Mouse (Mus musculus): ENCODE results near the gene Tfpt. TPM values are rescaled to one million over a fixed set of nuclear protein-coding genes. Genes with fewer than 3 reads are reported as not detected.
"Not testable (repeated sequence)": the region's sequence is repeated elsewhere in the genome, so short reads cannot be mapped to it uniquely, and the experiment has no call there.

Tfpt gene
- polyA plus RNA-seq, 1 experiment from 2014 or later = 18.2 TPM

DNA sequence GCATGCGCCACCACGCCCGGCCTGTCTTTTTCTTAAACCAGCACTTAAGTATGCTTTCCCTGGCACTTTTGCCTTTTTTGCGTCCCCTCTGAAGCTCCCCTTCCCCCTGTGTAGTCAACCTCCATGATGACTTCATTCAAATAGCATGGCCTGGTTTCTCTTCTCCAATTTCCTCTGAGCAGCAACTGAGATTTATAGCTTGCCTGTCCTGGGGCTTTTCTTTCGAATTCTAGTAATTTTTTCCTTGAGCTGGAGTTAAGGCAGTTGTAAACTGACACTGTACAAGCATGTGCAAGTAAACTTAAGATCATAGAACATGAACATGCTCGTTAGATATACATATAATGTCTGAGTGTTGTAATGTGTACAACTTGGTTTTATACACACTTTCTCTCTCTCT is 22.3 kb downstream of the Tfpt start:
- ATAC-seq (ENCODE audit: insufficient number of reproducible peaks, insufficient read depth, low FRiP score, low read depth) = no peak
- H3K27me3 ChIP-seq (ENCODE audit: control insufficient read depth, insufficient read depth, low read length) = no peaks in the 10 kb centered on the region
- H3K4me2 ChIP-seq (ENCODE audit: low read length) = no peak overlapping the region
- H3K9me3 ChIP-seq (ENCODE audit: control insufficient read depth, low read length) = no peaks in the 10 kb centered on the region
- no peak overlapping the region for H3K9ac ChIP-seq (ENCODE audit: low read length)
- H3K4me3 ChIP-seq (ENCODE audit: control insufficient read depth in 1 of 2, insufficient read depth in 1 of 2, low read depth in 1 of 2, low read length in 2 of 2) = no peak overlapping the region
- H3K27ac ChIP-seq (replicated peaks in 1 of 2; ENCODE audit: control insufficient read depth in 1 of 2, insufficient read depth in 1 of 2, low read depth in 2 of 2, low read length in 2 of 2) = no peak overlapping the region
- WGBS = 79% methylated on average over 6 of the region's 6 CpGs
- no peaks in the 10 kb centered on the region for H3K36me3 ChIP-seq (ENCODE audit: control insufficient read depth, insufficient read depth, low read length)
- peaks cover 0 to 4% of the 10 kb centered on the region in 2 experiments; a peak in 1 of 4 replicates for H3K4me1 ChIP-seq (ENCODE audit: control insufficient read depth in 2 of 2, insufficient read depth in 2 of 2, low read length in 2 of 2)

DNA sequence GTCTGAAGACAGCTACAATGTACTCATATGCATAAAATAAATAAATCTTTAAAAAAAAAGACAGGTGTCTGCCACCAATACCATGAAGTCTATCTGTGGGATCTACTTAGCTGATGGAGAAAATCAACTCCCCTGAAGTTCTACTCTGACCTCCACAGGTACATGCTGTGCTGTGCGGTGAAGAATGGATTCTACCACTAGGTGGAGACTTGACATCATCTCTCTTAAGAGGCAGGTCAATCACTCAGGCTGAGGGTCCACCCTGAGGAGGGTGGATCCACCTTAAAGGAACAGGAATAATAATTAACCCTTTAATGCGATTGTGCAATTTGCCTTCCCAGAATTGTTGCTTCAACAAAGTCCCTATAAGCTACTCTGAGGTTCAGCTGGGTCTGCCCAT is 22.9 kb downstream of the Tfpt start:
- H3K4me1 ChIP-seq (ENCODE audit: control insufficient read depth in 2 of 2, insufficient read depth in 2 of 2, low read length in 2 of 2) = peaks cover 0 to 4% of the 10 kb centered on the region in 2 experiments; a peak in 1 of 4 replicates
- H3K27me3 ChIP-seq (ENCODE audit: control insufficient read depth, insufficient read depth, low read length) = no peaks in the 10 kb centered on the region
- no peak overlapping the region for H3K4me2 ChIP-seq (ENCODE audit: low read length)
- 21% methylated on average over 2 of the region's 2 CpGs for WGBS
- no peaks in the 10 kb centered on the region for H3K36me3 ChIP-seq (ENCODE audit: control insufficient read depth, insufficient read depth, low read length)
- H3K9ac ChIP-seq (ENCODE audit: low read length) = no peak overlapping the region
- H3K27ac ChIP-seq (replicated peaks in 1 of 2; ENCODE audit: control insufficient read depth in 1 of 2, insufficient read depth in 1 of 2, low read depth in 2 of 2, low read length in 2 of 2) = no peak overlapping the region
- H3K9me3 ChIP-seq (ENCODE audit: control insufficient read depth, low read length) = no peaks in the 10 kb centered on the region
- ATAC-seq (ENCODE audit: insufficient number of reproducible peaks, insufficient read depth, low FRiP score, low read depth) = no peak
- no peak overlapping the region for H3K4me3 ChIP-seq (ENCODE audit: control insufficient read depth in 1 of 2, insufficient read depth in 1 of 2, low read depth in 1 of 2, low read length in 2 of 2)

DNA sequence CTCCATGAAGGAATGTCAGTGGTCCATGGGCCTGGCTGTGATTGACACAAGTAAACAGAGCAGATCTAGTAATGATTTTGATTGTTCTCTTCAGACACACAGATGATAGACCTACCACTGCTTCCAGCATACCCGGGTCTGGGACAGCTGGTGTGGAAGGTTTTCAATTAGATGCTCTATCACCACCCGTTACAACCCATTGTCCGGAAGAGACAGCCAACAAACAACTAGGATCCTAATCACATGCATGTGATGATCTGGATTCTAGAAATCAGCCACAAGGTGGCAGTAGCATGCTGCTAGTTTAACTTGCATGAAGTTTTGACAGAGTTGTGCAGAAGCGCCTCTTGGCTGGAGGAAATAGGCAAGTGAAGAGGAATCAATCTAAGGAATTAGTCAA is 28.6 kb downstream of the Tfpt start:
- Histone ChIP-seq H3K4me3 (ENCODE audit: control insufficient read depth in 1 of 2, insufficient read depth in 1 of 2, low read depth in 1 of 2, low read length in 2 of 2) (no peak overlapping the region), H3K36me3 (ENCODE audit: control insufficient read depth, insufficient read depth, low read length) (no peaks in the 10 kb centered on the region), H3K9me3 (ENCODE audit: control insufficient read depth, low read length) (no peaks in the 10 kb centered on the region), H3K27ac (replicated peaks in 1 of 2; ENCODE audit: control insufficient read depth in 1 of 2, insufficient read depth in 1 of 2, low read depth in 2 of 2, low read length in 2 of 2) (no peak overlapping the region), H3K4me2 (ENCODE audit: low read length) (no peak overlapping the region), H3K4me1 (ENCODE audit: control insufficient read depth in 2 of 2, insufficient read depth in 2 of 2, low read length in 2 of 2) (no peaks in the 10 kb centered on the region), H3K9ac (ENCODE audit: low read length) (no peak overlapping the region), H3K27me3 (ENCODE audit: control insufficient read depth, insufficient read depth, low read length) (no peaks in the 10 kb centered on the region)
- WGBS = 15% methylated on average over 4 of the region's 4 CpGs
- no peak for ATAC-seq (ENCODE audit: insufficient number of reproducible peaks, insufficient read depth, low FRiP score, low read depth)

DNA sequence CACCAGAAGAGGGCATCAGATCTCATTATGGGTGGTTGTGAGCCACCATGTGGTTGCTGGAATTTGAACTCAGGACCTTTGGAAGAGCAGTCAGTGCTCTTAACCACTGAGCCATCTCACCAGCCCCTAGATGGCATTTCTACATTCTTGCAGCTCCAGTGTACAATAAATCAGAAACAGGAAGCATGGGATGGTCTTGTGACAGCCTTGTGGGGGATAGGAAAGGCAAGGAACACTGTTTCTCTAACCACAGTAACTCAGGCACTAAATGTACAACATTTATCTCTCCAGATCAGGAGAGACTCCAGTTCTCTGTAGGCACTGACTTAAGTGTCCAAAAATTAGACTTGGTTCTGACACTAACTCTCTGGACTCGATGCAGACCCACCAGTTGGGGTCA is 32.0 kb downstream of the Tfpt start:
- 57% methylated on average over 1 of the region's 1 CpGs for WGBS
- H3K36me3 ChIP-seq (ENCODE audit: control insufficient read depth, insufficient read depth, low read length); H3K4me2 ChIP-seq (ENCODE audit: low read length); H3K4me3 ChIP-seq (ENCODE audit: control insufficient read depth in 1 of 2, insufficient read depth in 1 of 2, low read depth in 1 of 2, low read length in 2 of 2); H3K4me1 ChIP-seq (ENCODE audit: control insufficient read depth in 2 of 2, insufficient read depth in 2 of 2, low read length in 2 of 2); H3K27me3 ChIP-seq (ENCODE audit: control insufficient read depth, insufficient read depth, low read length); H3K9me3 ChIP-seq (ENCODE audit: control insufficient read depth, low read length); ATAC-seq (ENCODE audit: insufficient number of reproducible peaks, insufficient read depth, low FRiP score, low read depth); H3K27ac ChIP-seq (replicated peaks in 1 of 2; ENCODE audit: control insufficient read depth in 1 of 2, insufficient read depth in 1 of 2, low read depth in 2 of 2, low read length in 2 of 2); H3K9ac ChIP-seq (ENCODE audit: low read length): not testable (repeated sequence)

DNA sequence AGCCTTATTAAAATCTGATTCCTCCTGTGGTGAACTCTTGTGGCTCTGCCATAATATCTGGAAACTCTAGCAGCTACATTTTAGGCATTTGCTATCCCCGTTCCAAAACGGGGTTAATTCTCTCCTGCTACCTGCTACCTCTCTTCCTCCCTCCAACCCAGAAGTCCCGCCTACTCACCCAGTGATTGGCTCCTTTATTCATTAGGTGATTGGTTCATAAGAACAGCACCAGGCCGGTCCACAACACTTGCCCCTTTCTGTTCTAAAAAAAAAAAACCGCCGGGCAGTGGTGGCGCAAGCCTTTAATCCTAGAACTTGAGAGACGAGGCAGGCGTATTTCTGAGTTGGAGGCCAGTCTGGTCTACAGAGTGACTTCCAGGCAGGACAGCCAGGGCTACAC is 34.6 kb downstream of the Tfpt start:
- no peaks in the 10 kb centered on the region for H3K9me3 ChIP-seq (ENCODE audit: control insufficient read depth, low read length)
- peak overlapping the region; percentile 16 to 18; a peak in 3 of 4 replicates for H3K4me3 ChIP-seq (ENCODE audit: control insufficient read depth in 1 of 2, insufficient read depth in 1 of 2, low read depth in 1 of 2, low read length in 2 of 2)
- no peaks in the 10 kb centered on the region for H3K27me3 ChIP-seq (ENCODE audit: control insufficient read depth, insufficient read depth, low read length)
- H3K36me3 ChIP-seq (ENCODE audit: control insufficient read depth, insufficient read depth, low read length) = no peaks in the 10 kb centered on the region
- peak overlapping the region; percentile 49 for H3K4me2 ChIP-seq (ENCODE audit: low read length)
- no peak for ATAC-seq (ENCODE audit: insufficient number of reproducible peaks, insufficient read depth, low FRiP score, low read depth)
- H3K9ac ChIP-seq (ENCODE audit: low read length) = no peak overlapping the region
- H3K27ac ChIP-seq (replicated peaks in 1 of 2; ENCODE audit: control insufficient read depth in 1 of 2, insufficient read depth in 1 of 2, low read depth in 2 of 2, low read length in 2 of 2) = no peak overlapping the region; a peak in 1 of 4 replicates
- 0 out of 4 replicates have a peak, but pooled peaks cover 0 to 2% of the 10 kb centered on the region in 2 experiments for H3K4me1 ChIP-seq (ENCODE audit: control insufficient read depth in 2 of 2, insufficient read depth in 2 of 2, low read length in 2 of 2)
- WGBS = 15% methylated on average over 9 of the region's 9 CpGs

DNA sequence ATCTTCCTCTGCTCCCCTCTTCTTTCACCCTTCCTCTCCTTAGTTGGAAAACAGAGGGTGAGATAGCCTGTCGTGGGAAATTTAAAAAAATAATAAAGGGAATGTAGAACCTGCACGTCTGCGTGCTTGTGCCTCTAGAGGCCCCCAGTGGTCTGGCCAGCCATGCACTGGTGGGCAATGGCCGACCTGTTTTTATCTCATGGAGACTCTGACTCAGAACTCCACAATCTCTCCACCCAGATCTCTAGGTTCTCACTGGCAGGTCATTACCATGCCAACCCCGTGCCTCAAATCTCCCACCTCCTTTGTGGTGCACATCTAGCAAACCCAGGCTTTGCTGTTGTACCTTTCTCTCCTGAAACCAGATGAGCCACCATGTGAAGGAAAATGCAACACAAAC is 35.0 kb downstream of the Tfpt start:
- 10% methylated on average over 5 of the region's 5 CpGs for WGBS
- H3K9ac ChIP-seq (ENCODE audit: low read length) = no peak overlapping the region
- no peaks in the 10 kb centered on the region for H3K9me3 ChIP-seq (ENCODE audit: control insufficient read depth, low read length)
- ATAC-seq (ENCODE audit: insufficient number of reproducible peaks, insufficient read depth, low FRiP score, low read depth) = no peak
- no peak overlapping the region; a peak in 1 of 4 replicates for H3K27ac ChIP-seq (replicated peaks in 1 of 2; ENCODE audit: control insufficient read depth in 1 of 2, insufficient read depth in 1 of 2, low read depth in 2 of 2, low read length in 2 of 2)
- H3K36me3 ChIP-seq (ENCODE audit: control insufficient read depth, insufficient read depth, low read length) = no peaks in the 10 kb centered on the region
- 0 out of 4 replicates have a peak, but pooled peaks cover 0 to 2% of the 10 kb centered on the region in 2 experiments for H3K4me1 ChIP-seq (ENCODE audit: control insufficient read depth in 2 of 2, insufficient read depth in 2 of 2, low read length in 2 of 2)
- H3K27me3 ChIP-seq (ENCODE audit: control insufficient read depth, insufficient read depth, low read length) = no peaks in the 10 kb centered on the region
- peak overlapping the region; percentile 49 for H3K4me2 ChIP-seq (ENCODE audit: low read length)
- peak overlapping the region; percentile 16 to 18; a peak in 2 of 4 replicates for H3K4me3 ChIP-seq (ENCODE audit: control insufficient read depth in 1 of 2, insufficient read depth in 1 of 2, low read depth in 1 of 2, low read length in 2 of 2)

DNA sequence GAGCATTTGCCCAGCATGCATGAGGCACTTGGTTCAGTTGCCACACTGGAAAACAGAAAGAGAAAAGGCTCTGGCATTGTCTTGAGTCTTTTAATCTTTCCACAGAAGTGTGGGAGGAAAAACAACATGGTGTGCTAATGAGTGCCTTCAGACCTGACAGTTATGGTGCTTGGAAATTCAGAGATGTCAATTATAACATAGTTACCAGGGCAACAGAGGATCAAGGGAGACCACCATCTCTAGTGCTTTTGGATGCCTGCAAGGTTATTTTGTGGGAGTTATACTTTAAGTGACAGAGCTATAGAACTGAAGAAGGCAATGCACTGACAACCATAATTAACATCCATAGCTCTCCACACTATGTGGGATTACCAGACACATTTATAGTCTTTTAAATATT is 35.9 kb downstream of the Tfpt start:
- H3K9me3 ChIP-seq (ENCODE audit: control insufficient read depth, low read length) = no peaks in the 10 kb centered on the region
- no peak overlapping the region for H3K4me2 ChIP-seq (ENCODE audit: low read length)
- no peak overlapping the region for H3K4me3 ChIP-seq (ENCODE audit: control insufficient read depth in 1 of 2, insufficient read depth in 1 of 2, low read depth in 1 of 2, low read length in 2 of 2)
- H3K36me3 ChIP-seq (ENCODE audit: control insufficient read depth, insufficient read depth, low read length) = no peaks in the 10 kb centered on the region
- H3K27ac ChIP-seq (replicated peaks in 1 of 2; ENCODE audit: control insufficient read depth in 1 of 2, insufficient read depth in 1 of 2, low read depth in 2 of 2, low read length in 2 of 2) = no peak overlapping the region
- H3K9ac ChIP-seq (ENCODE audit: low read length) = no peak overlapping the region
- H3K27me3 ChIP-seq (ENCODE audit: control insufficient read depth, insufficient read depth, low read length) = no peaks in the 10 kb centered on the region
- H3K4me1 ChIP-seq (ENCODE audit: control insufficient read depth in 2 of 2, insufficient read depth in 2 of 2, low read length in 2 of 2) = 0 out of 4 replicates have a peak, but pooled peaks cover 0 to 2% of the 10 kb centered on the region in 2 experiments
- ATAC-seq (ENCODE audit: insufficient number of reproducible peaks, insufficient read depth, low FRiP score, low read depth) = no peak

DNA sequence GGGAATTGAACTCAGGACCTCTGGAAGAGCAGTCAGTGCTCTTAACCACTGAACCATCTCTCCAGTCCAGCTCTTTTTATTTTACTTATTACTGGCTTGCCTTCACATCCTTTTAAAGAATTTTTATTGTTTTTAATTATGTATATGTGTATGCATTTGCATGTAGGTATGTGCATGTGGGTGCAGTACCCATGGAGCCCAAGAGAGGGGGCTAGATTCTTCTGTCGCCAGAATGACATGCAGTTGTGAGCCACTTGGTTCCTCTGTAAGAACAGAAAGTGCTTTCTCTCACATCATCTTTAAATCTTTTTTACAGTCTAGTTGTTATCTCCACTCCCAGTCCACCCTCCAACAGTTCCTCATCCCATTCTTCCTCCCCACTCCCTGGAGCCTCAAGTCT is 38.2 kb downstream of the Tfpt start:
- Histone ChIP-seq H3K4me1 (ENCODE audit: control insufficient read depth in 2 of 2, insufficient read depth in 2 of 2, low read length in 2 of 2) (0 out of 4 replicates have a peak, but pooled peaks cover 0 to 2% of the 10 kb centered on the region in 2 experiments), H3K9ac (ENCODE audit: low read length) (no peak overlapping the region), H3K27me3 (ENCODE audit: control insufficient read depth, insufficient read depth, low read length) (no peaks in the 10 kb centered on the region), H3K4me3 (ENCODE audit: control insufficient read depth in 1 of 2, insufficient read depth in 1 of 2, low read depth in 1 of 2, low read length in 2 of 2) (no peak overlapping the region), H3K4me2 (ENCODE audit: low read length) (no peak overlapping the region), H3K27ac (replicated peaks in 1 of 2; ENCODE audit: control insufficient read depth in 1 of 2, insufficient read depth in 1 of 2, low read depth in 2 of 2, low read length in 2 of 2) (no peak overlapping the region), H3K36me3 (ENCODE audit: control insufficient read depth, insufficient read depth, low read length) (no peaks in the 10 kb centered on the region), H3K9me3 (ENCODE audit: control insufficient read depth, low read length) (no peaks in the 10 kb centered on the region)
- ATAC-seq (ENCODE audit: insufficient number of reproducible peaks, insufficient read depth, low FRiP score, low read depth) = no peak
- 70% methylated on average over 1 of the region's 1 CpGs for WGBS
